Mouse (Mus musculus) spleen, adult 2 months (tissue): Measurements from ENCODE around the gene Cdk5rap3. TPM values are rescaled to one million over a fixed set of nuclear protein-coding genes. Genes with fewer than 3 reads are reported as not detected.

ENCODE experiments used
- DNase-seq, 2 experiments: peaks; one replicate each; pipeline versions ENCODE4 v3.0.0 to v3.0.0-alpha.2; 2012 to 2021; ENCODE audit warnings: low spot score in 2 of 2, low read depth in 1 of 2
- H3K27ac ChIP-seq: fragments of 200-500 bp; 2 replicates; pipeline ENCODE4 v1.5.1; 2012; ENCODE audit warnings: low read length, inconsistent platforms; ENCODE audit not compliant: insufficient read depth
- H3K27me3 ChIP-seq: fragments of 200-500 bp; 2 replicates; pipeline ENCODE4 v1.6.1; 2012; ENCODE audit warnings: mild to moderate bottlenecking, moderate library complexity, low read length, inconsistent platforms; ENCODE audit not compliant: control insufficient read depth, insufficient read depth
- H3K36me3 ChIP-seq: fragments of 200-500 bp; 2 replicates; pipeline ENCODE4 v1.6.1; 2012; ENCODE audit warnings: mild to moderate bottlenecking, low read length, inconsistent platforms; ENCODE audit not compliant: control insufficient read depth, insufficient read depth
- H3K4me1 ChIP-seq: fragments of 200-500 bp; 2 replicates; pipeline ENCODE4 v1.6.1; 2011; ENCODE audit warnings: inconsistent platforms; ENCODE audit not compliant: control insufficient read depth, insufficient read depth, insufficient read length
- H3K4me3 ChIP-seq: fragments of 200-500 bp; 2 replicates; pipeline ENCODE4 v1.5.1; 2011; ENCODE audit warnings: mild to moderate bottlenecking, inconsistent platforms; ENCODE audit not compliant: insufficient read depth, insufficient read length; ENCODE audit errors: extremely low read depth
- CTCF ChIP-seq: fragments of 200-500 bp; IDR thresholded peaks from 2 replicates; pipeline ENCODE4 v1.5.1; 2011; ENCODE audit warnings: mild to moderate bottlenecking, inconsistent platforms; ENCODE audit not compliant: insufficient read depth, insufficient read length, insufficient replicate concordance; ENCODE audit errors: extremely low read depth
- POLR2A ChIP-seq: fragments of 200-500 bp; IDR thresholded peaks from 2 replicates; pipeline ENCODE4 v1.6.1; 2011; ENCODE audit warnings: low read depth, low read length, inconsistent platforms
- WGBS: fragments of 180-500 bp; shearing (Covaris S2); methylation state at CpG from one replicate; pipeline ENCODE4 v1.1.7; 2018; 5-methylcytosine and 5-hydroxymethylcytosine counted together
- polyA plus RNA-seq: library from polyadenylated mRNA; depleted of rRNA; stranded (reverse); fragments of >200 nt; gene quantifications from 2 replicates; pipeline ENCODE4 v1.2.3, GENCODE M21; 2012

Gene Cdk5rap3
- polyA plus RNA-seq, 1 experiment = 31.7 TPM

DNA sequence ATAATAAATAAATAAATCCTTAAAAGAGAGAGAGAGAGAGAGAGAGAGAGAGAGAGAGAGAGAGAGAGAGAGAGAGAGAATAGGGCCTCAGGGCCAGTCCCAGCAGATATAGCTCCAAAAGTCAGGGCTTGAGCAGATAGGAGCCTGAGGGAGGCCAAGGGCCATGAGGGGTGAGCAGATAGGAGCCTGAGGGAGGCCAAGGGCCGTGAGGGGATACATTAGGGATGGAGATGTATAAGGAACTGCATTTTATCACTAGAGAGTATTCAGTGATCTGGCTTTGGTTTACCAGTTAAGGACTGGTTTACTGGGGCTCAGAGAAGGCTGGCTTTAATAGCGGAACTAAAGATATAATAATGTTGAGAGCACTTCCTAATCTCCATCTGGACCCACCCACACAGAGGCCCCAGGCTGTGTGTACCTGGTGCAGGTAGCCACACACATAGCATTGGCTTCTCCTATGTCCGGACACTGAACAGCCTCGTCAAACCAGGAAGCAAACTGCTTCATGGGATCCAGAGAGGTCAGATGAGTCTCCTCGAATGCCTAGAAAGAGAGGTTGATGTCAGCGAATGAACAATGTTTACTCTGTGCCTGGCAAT, 25.8 kb upstream of the Cdk5rap3 start:
- WGBS = 89% methylated on average over 6 of the region's 6 CpGs
- Histone ChIP-seq H3K27me3 (no peaks in the 10 kb centered on the region), H3K4me1 (peaks cover 7% of the 10 kb centered on the region; the same call in 1 of the 2 replicates), H3K36me3 (peaks cover 2% of the 10 kb centered on the region; the same call in 1 of the 2 replicates), H3K4me3 (no peak overlapping the region), H3K27ac (no peak overlapping the region)
- TF ChIP-seq CTCF (no peak), POLR2A (no peak)
- DNase-seq = no peak

DNA sequence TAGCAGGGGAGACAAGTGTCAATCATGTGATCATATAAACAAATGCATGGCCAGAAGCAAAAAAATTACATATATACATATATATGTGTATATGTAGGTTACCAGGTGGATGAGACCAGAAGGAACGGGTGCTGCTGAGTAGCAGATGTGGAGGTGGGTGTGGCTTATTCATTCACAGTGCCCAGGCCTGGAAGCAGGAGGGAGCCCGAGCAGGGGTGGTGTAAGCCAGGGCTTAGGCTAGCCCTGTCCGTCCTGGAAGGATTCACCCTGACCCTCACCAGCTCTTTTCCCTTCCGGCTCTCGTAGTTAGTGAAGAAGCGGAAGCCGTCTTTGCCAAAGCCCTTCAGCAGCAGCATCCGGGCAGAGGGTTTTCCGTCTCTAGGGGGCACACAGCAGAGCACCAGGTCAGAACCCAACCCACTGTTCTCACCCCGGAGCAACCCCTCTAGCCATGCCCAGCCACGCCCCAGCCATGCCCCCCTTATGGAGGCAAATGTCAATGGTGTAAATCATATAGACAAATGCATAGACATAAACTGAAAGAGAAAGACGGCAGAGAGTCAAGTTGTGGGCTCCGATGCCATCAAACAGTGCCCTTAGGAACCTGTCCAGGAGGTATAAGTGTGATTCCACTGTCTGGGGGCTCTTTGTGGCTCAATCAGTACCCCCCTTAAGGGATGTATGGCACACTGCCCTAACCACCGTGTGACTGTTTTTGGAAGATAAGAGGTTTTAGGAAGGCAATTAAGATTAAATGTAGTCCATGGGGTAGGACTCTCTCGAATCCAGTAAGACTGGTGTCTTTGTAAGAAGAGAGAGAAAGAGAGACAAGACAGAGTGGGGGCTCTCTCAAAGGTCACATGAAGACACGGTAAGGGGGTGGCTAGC, 24.5 kb upstream of the Cdk5rap3 start:
- DNase-seq = no peak
- Histone ChIP-seq H3K27ac (no peak overlapping the region), H3K4me1 (peaks cover 7% of the 10 kb centered on the region; the same call in 1 of the 2 replicates), H3K4me3 (no peak overlapping the region), H3K27me3 (no peaks in the 10 kb centered on the region), H3K36me3 (peaks cover 2% of the 10 kb centered on the region; the same call in 1 of the 2 replicates)
- no peak for TF ChIP-seq CTCF
- TF ChIP-seq POLR2A = no peak
- WGBS = 77% methylated on average over 16 of the region's 16 CpGs

DNA sequence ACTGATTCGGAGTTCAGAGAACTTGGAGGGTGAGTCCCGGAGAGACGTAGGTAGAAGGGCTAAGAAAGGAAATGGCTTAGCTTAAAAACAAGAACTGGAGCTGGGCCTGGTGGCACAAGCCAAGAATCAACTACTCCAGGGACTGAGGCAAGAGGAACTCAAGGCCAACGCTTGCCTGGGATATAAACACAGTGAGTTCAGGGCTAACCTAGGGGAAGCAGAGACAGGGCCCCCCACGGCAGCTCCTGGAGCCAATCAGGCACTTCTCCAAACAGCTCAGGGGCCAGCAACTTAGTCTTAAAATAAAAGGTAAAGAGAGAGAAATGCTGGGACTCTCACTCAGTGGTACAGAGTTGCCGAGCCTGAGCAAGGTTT, 22.1 kb upstream of the Cdk5rap3 start:
- WGBS = 78% methylated on average over 6 of the region's 6 CpGs
- Histone ChIP-seq H3K4me3 (no peak overlapping the region), H3K36me3 (peaks cover 2% of the 10 kb centered on the region; the same call in 1 of the 2 replicates), H3K27ac (no peak overlapping the region), H3K4me1 (no peaks in the 10 kb centered on the region; the same call in 1 of the 2 replicates), H3K27me3 (no peaks in the 10 kb centered on the region)
- no peak for DNase-seq
- TF ChIP-seq POLR2A = no peak
- TF ChIP-seq CTCF = no peak

DNA sequence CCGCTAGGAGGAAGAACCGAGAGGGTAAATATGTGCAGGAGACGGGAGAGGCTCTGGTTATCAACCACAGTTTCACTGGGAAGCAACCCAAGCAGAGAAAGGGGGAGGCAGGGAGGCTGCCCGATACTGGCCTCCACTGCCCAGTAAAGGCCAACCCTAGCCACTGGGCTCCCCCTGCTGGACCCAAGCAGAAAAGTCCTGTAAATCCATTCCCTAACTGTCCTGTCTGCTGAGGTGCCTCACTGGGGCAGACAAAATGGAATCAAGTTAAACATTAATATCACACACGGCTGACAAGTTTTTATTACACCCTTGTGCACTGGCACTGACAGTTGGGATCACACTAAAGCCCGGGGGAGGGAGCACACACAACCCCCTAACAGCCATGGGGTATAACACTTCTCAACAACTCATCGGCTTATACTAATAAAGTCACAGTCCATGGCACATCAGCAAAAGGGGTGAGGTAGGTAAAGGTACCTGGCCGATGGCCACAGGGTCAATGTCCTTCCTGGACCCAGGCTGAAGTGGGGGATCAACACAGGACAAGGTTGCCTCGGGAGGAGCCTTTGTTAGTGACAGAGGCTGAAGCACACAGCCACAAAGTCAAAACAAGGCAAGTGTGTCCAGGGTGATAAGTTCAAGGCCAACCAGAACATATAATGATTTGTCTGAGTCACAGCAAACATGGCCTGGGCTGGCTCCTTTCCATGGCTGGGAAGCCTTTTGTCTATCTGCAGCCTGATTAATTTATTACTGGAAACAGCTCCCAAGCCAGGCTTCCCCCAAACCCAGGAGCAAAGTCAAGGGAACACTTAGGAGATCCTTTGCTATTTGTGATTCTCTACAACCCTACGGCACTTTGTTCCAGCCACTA, 21.5 kb upstream of the Cdk5rap3 start:
- H3K4me3 ChIP-seq = no peak overlapping the region
- TF ChIP-seq POLR2A = no peak
- peak; percentile 32; the same call in 1 of the 2 replicates for TF ChIP-seq CTCF
- H3K4me1 ChIP-seq = no peaks in the 10 kb centered on the region
- DNase-seq = peak in 1 of 2 experiments; percentile 25
- WGBS = 66% methylated on average over 10 of the region's 10 CpGs
- H3K36me3 ChIP-seq = peaks cover 2% of the 10 kb centered on the region; the same call in 1 of the 2 replicates
- H3K27me3 ChIP-seq = no peaks in the 10 kb centered on the region
- no peak overlapping the region for H3K27ac ChIP-seq

DNA sequence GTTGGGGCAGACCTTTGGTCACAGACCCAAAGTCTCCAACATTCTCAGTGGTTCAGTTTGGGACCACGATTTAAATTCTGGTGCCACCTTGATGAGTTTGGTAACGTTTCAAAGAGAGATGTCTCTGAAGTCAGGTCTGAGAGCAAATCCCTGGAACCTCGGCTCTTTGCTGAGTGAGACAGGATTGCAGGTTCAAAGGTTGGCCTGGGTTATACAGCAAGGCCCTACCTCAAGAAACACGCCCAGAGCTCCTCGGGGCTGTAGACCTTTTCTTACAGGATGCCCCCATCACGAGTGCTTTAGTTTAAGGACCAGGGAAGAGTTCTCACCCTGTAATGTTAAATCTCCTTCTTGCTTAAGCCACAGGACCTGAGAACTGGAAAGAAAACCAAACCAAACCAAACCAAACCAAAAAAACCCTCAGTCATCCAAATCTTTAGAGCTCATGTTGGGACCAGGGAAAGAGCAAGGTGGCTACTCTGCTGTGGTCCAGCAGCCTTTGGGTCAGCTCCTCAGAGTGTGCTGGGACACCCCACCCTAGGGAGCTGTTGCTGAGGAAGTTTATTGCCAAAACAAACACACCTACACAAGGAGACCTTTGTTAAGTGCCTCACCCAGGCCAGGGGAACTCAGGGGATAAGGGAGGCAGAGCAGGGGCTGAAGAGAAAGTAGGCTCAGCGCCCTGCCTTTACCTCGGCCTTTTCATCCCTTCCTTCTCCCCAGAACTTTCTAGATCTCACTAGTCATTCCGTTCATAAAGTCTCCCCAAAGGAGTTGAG, 19.8 kb upstream of the Cdk5rap3 start:
- Histone ChIP-seq H3K36me3 (peaks cover 2% of the 10 kb centered on the region; the same call in 1 of the 2 replicates), H3K4me1 (no peaks in the 10 kb centered on the region)
- WGBS = 91% methylated on average over 9 of the region's 9 CpGs

More for the DNA sequence above, 19.8 kb upstream of the Cdk5rap3 start:
- Histone ChIP-seq H3K27ac (no peak overlapping the region), H3K27me3 (no peaks in the 10 kb centered on the region), H3K4me3 (no peak overlapping the region)
- TF ChIP-seq POLR2A (no peak), CTCF (no peak)
- DNase-seq = no peak
